Mouse (Mus musculus): ENCODE measurements at regions not wholly inside any gene's neighbourhood (a gene's known extent, or its start where the extent isn't known, plus 50 kb on each side); places are given as distances from the start of the nearest gene placed in this dataset.

DNA sequence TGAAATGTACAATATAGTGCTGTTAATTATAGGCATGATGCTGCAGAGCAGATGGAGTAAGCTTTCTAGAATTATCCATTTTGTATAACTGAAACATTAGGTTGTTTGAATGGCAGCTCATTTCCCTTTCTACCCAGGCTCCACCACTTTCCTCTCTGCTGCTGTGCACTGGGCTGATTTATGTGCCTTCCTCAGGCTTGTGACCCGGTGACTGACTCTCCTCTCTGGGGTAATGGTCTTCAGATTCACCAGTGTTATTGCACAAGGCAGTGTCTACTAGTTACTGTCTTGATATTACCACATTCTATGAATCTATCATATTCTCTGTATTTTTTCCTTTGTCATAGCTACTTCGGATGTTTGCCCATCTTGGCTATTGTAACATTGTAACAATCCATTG is 109.4 kb upstream of the Tpk1 start:
- DNase-seq = no peak

DNA sequence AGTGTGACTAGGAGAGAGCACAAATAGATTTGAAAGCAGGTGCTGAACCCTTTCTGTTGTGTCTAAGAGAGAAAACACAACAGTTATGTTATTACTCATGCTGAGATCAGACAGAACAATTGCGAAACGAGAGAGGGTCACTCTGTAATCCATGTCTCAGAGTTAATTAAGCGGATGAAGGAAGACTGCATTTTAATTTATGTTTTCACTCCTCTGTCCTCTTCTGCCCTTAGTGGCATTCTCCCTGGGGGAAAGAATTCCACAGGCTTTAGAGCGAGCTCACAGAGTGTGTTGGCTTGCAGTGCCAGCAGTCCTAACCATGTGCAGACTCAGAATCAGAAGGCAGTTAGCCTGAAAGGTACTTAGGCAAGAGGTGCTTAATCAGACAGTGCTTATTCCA is 108.4 kb upstream of the Tpk1 start:
- peak; percentile 5 for DNase-seq

DNA sequence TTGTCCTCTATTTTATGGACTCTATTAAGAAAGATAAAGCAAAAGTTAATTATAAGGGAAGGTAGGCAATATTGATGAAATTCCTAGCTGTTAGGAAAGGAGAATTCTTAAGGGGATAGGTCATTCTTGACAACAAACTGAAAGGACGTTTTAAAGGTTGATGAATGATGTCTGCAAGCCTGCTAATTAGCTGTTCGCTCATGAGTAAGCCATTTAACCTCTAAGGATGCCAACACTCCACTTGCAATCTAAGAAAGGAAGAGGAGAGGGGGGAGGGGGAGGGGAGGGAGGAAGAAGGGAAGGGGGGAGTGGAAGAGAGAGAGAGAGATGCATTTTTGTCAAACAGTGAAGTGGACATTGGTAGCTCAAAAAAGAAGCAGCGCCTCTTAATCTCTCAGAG is 107.5 kb upstream of the Tpk1 start:
- no peak for DNase-seq

DNA sequence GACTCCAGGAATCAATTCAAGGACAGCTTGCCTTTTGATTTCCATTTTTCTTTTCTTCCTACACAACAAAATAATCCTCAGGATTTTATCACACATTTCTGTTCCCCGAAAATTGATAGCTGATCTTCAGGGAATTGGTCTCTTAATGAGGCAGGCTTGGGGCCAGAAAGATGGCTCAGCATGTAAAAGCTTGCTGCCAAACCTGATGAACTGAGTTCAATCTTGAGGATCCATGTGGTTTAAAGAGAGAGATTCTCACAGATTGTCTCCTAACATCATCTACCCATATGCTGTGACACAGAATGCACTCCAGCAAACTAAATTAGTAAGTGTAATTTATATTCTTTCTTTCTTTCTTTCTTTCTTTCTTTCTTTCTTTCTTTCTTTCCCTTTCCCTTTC is 99.9 kb upstream of the Tpk1 start:
- no peak for DNase-seq
